Mouse (Mus musculus) forelimb bud, embryonic 11.5 days (tissue): Measurements from ENCODE around the gene Hist1h2ak.
"Not testable (repeated sequence)": the region's sequence is repeated elsewhere in the genome, so short reads cannot be mapped to it uniquely, and the experiment has no call there.

ENCODE experiments used
- DNase-seq: peaks from one replicate; pipeline ENCODE4 v3.0.0-alpha.2; 2012; ENCODE audit warnings: low read depth, low spot score

Hist1h2ak gene

GRCm38 (mm10) chr13:21778814-21779766 is 25.5 kb upstream of the Hist1h2ak start:
- DNase-seq, result peak; percentile 90

- no peak for DNase-seq
Measured at GRCm38 (mm10) chr13:21755707-21756106, 2.1 kb upstream of the Hist1h2ak start.

GRCm38 (mm10) chr13:21754294-21755001 is 821 bp upstream of the Hist1h2ak start:
- DNase-seq, result not testable (repeated sequence)

GRCm38 (mm10) chr13:21753051-21753523 is 540 bp downstream of the Hist1h2ak start:
- peak; percentile 52 for DNase-seq

GRCm38 (mm10) chr13:21752356-21752755 is 1.3 kb downstream of the Hist1h2ak start:
- DNase-seq, result no peak

- DNase-seq, result no peak
Measured at GRCm38 (mm10) chr13:21751827-21752226, 1.8 kb downstream of the Hist1h2ak start.

DNA sequence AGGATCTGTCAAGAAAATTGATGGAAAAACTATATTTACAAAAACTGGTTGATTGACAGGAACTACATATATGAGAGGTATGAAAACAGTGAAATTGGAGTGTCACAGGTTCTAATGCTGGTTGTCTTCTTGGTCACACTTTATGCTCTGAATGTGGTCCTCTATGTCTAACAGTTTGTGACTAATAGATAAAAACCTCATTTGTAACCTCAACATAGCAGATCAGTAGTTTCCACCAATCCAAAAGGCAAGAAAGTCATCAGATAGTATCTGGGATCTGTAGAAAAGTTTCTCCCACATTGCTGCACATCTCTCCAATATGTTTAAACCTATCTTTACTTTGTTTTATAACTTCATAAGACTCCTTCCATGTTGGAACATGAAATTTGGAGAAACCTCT is 2.2 kb downstream of the Hist1h2ak start:
- DNase-seq, result no peak

DNA sequence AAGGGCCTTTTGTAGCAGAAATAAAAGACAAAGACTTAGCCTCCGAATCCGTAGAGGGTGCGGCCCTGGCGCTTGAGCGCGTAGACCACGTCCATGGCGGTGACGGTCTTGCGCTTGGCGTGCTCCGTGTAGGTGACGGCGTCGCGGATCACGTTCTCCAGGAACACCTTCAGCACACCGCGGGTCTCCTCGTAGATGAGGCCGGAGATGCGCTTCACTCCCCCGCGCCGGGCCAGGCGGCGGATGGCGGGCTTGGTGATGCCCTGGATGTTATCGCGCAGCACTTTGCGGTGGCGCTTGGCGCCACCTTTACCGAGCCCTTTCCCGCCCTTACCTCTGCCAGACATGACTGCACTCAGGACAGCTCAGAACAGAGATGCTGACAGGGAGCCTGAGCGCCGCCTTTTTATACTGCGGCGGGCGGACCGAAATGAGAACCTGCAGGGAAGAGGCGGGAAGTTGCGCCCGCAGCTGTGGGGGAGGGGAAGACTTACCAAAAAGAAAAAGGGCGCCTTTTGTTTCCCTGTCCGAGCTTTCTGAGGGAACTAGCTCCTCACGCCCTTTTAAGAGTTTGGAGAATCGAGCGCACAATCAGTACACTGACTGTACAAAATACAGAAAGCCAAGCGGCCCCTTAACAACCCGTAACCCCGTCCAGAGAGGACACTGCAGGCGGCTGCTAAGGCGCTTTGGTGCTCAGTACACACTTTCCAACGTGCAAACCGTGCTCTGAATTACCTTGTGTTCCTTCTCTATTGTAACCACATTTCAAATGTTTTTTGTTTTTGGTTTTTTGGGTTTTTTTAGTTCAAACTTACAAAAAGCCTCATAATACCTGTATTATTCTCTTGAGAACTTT is 3.2 kb downstream of the Hist1h2ak start, which contains the start of gene Hist1h4k:
Gene Hist1h4k (minus strand): TSS at position 347 of the 859 bp plus-strand sequence.
- DNase-seq, result peak; percentile 93

DNA sequence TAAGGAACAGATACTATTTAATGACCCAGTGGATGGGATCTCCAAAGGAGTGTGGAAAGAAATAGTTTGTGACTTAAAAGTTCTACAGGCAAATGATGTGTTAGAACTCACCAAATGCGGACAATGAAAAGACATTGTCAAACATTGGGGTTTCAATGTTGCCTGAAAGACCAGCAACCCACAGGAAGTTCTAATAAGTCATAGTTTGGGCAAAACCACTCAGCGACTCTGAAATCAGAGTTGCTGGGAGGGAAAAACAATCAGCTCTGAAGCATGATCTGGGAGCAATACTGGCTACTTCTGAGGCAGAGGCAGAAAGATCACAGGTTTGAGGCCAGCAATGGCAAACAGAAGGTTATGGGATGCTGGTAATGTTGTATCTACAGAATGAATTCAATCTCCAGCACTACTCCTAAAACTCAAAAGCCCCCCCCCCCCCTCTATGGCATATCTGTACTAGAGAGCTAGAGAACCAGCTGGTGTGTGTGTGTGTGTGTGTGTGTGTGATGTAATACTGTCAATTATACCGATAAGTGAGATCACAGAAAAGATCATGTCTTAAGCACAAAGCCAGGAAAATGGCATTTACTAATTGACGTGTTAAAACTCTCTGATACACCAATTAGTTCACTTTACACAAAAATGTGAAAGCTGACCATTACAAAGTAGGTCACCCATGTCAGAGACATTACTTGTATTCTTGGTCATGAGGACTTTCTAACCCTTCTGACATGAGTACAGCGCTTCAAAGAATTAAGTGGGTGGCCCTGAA is 4.1 kb downstream of the Hist1h2ak start:
- DNase-seq, result peak; percentile 62

- no peak for DNase-seq
Measured at GRCm38 (mm10) chr13:21745006-21745405, 8.6 kb downstream of the Hist1h2ak start.

GRCm38 (mm10) chr13:21734906-21735767 is 18.5 kb downstream of the Hist1h2ak start, which contains the start of gene Hist1h4j:
Gene Hist1h4j (plus strand): TSS chr13:21735064.
- peak; percentile 92 for DNase-seq

GRCm38 (mm10) chr13:21734010-21734905 is 19.4 kb downstream of the Hist1h2ak start:
- DNase-seq, result peak; percentile 96

DNA sequence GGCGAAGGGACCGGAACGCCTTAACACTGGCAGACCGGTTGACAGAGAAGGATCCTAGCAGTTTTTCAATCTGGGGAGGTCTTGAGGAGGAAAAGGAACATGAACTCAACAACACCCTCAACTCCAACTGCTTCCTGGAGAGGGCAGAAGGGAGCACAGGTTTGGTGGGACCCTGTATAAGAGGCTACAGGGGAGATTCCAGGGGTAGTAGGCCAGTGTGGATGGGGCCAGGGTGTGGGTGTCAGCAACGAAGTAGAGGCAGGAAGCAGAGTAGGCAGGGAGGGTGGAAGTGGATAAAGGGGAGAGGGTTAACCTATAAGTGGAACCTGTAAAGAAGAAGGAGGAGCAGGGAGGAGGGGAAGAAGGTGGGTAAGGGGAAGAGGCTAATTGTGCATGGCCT is 20.2 kb downstream of the Hist1h2ak start:
- DNase-seq, result peak; percentile 43

DNA sequence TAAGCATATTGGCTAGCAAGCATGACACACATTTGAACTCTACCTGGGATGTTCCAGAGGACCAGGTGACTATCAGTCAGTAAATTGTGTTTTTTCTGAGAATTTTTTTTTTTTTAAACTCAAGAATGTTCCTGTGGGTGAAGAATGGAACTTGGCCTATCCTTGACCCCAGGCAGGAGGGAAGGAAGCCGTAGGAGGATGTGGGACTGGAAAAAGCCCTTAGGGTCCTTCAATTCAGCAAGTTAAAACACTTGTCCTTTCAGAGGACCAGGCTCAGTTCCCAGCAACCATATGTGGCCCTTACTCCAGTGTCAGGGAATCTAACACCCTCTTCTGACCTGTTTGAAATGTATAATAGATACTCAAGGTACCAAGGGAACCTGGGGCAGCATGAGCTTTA is 24.1 kb downstream of the Hist1h2ak start:
- DNase-seq, result no peak

DNA sequence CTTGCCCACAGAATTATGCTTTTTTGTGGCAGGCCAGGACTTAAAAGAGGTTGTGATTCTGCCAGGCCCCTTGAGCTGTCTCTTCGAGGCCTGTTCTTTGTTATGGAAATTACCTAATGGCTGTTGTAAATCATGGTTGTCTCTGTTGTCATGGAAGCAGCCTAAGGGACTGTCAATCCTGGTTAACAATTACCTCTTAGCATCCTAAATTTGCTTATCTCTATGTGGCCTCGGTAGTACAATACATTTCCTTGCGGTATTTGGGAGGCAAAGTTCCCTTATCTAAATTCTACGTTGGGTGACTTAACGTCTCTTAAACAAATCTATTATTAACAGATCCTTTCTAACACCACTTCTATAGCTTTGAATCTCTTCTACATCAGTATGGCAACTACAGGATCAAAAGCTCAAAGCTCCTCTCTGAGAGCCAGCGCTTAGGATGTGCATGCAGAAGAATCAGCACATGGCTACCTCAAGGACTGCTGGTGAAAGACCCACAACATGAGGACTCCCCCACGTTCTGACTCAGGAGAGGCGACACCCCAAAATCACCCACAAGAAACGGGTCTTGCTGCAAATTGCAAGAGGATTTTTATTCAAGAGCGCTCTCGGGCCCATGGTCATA is 25.6 kb downstream of the Hist1h2ak start:
- DNase-seq, result no peak

- peak; percentile 47 for DNase-seq
Measured at GRCm38 (mm10) chr13:21722993-21723836, 30.4 kb downstream of the Hist1h2ak start.

- peak; percentile 68 for DNase-seq
Measured at GRCm38 (mm10) chr13:21722373-21722925, 31.2 kb downstream of the Hist1h2ak start.
